Mouse (Mus musculus) layer of hippocampus, adult 6 months (tissue): ENCODE results near the gene Dnah17. TPM values are rescaled to one million over a fixed set of nuclear protein-coding genes. Genes with fewer than 3 reads are reported as not detected.

Source experiments
- long read RNA-seq, 2 experiments: library from polyadenylated mRNA; unstranded; transcript quantifications; one replicate each; pipeline ENCODE4 v2.0.0; 2019 to 2020
- microRNA-seq: library from miRNA; unstranded; fragments of <30 nt; microRNA quantifications from one replicate; pipeline ENCODE4 v1.2.0, GENCODE M21; 2020
- polyA plus RNA-seq: library from polyadenylated mRNA; unstranded; fragments of <200 nt; fragmentation: Nextera tagmentation; gene quantifications from 2 replicates; pipeline ENCODE4 v1.2.3, GENCODE M21; 2021

Dnah17 gene
- polyA plus RNA-seq, result not detected in 2 replicates
- long read RNA-seq, experiment 1, partial matches to known transcripts, result 0 of 1 reads
- long read RNA-seq, experiment 1, other reads (novel, unspliced or antisense), result 1 of 1 reads
- long read RNA-seq, experiment 2, partial matches to known transcripts, result 0 of 1 reads
- long read RNA-seq, experiment 2, other reads (novel, unspliced or antisense), result 1 of 1 reads

GRCm38 (mm10) chr11:118130534-118130933 is at the start of gene Dnah17:
Gene Dnah17, minus strand, starts transcription at chr11:118130634.

GRCm38 (mm10) chr11:117986126-117987031 is 144.1 kb downstream of the Dnah17 start, which contains the start of gene Pgs1:
Gene Pgs1, plus strand, starts transcription at chr11:117986292.

Small RNA genes within 50 kb of the gene (microRNA-seq; reads per million reads assigned to microRNA genes)
- gene Mir6933, result 1.7 reads per million

Other genes starting within 250 kb of the Dnah17 start
- gene Socs3, start 160.6 kb downstream of the Dnah17 start, polyA plus RNA-seq, result 1.5 and 1.7 TPM in 2 replicates
- gene Pgs1, start 144.3 kb downstream of the Dnah17 start, polyA plus RNA-seq, result 78.4 and 87.1 TPM in 2 replicates
- gene Cyth1, start 118.0 kb upstream of the Dnah17 start, polyA plus RNA-seq, result 25.8 and 27.7 TPM in 2 replicates
- 4.7 and 5.1 TPM in 2 replicates for gene Usp36, start 159.6 kb upstream of the Dnah17 start, polyA plus RNA-seq
- gene Cep295nl, start 211.9 kb upstream of the Dnah17 start, polyA plus RNA-seq, result 0.09 and 0.18 TPM in 2 replicates
- gene Timp2, start 225.1 kb upstream of the Dnah17 start, polyA plus RNA-seq, result 32.2 and 33.2 TPM in 2 replicates